Mouse (Mus musculus) liver, adult 2 months (tissue): ENCODE results near the gene Kif3c.

ENCODE experiments used
- CTCF ChIP-seq: fragments of 200-500 bp; IDR thresholded peaks from 2 replicates; pipeline ENCODE4 v1.5.1; 2011; ENCODE audit warnings: low read depth, low read length, control low read depth
- POLR2A ChIP-seq: fragments of 200-500 bp; IDR thresholded peaks from 2 replicates; pipeline ENCODE4 v1.6.1; 2011; ENCODE audit warnings: low read length, control low read depth; ENCODE audit not compliant: insufficient read depth; ENCODE audit errors: extremely low read depth

DNA sequence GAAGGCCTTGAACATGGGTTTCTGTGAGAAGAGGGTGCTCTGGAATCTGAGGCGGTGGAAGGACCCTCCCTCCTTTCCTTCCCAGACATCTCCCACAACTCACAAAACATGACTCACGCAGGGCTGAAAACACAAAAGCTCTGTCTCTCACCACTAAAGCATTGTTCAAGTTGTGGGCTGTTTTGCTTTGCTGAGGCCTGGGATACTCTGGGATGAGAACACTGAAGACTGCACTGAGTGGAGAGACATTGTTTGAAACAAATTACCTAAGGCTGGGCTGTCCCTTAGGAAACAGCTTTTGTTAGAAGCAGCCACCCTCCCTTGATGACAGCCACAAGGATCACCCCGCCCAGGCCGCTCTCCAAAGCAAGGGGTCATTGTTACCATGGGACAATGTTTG is 28.2 kb downstream of the Kif3c start:
- TF ChIP-seq CTCF (no peak), POLR2A (no peak)
